Mouse (Mus musculus) cerebellum, adult 18-20 months (tissue): ENCODE measurements at regions not wholly inside any gene's neighbourhood (a gene's known extent, or its start where the extent isn't known, plus 50 kb on each side); places are given as distances from the start of the nearest gene placed in this dataset.
A peak's percentile ranks its signal among the peaks of the same experiment; 100 is the strongest.

Source experiments
- DNase-seq, 2 experiments: peaks; one replicate each; pipeline ENCODE4 v3.0.0; 2021

DNA sequence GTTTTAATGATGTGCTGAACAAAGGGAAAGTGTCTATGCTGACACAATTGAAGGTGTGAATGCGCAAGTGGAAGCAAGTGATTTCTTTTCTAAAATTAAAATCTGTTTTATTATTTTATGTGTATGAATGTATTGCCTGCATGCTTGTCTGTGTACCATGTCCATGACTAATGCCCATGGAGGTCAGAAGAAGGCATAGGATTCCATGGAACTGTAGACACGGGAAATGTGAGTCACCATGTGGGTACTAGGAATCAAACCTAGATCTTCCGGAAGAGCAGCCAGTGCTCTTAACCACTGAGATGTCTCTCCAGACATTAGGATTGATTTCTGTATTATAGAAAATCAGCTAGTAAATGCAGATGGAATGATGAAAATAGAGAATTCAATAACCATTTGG is 134.9 kb upstream of the Pgrmc2 start:
- no peak for DNase-seq

DNA sequence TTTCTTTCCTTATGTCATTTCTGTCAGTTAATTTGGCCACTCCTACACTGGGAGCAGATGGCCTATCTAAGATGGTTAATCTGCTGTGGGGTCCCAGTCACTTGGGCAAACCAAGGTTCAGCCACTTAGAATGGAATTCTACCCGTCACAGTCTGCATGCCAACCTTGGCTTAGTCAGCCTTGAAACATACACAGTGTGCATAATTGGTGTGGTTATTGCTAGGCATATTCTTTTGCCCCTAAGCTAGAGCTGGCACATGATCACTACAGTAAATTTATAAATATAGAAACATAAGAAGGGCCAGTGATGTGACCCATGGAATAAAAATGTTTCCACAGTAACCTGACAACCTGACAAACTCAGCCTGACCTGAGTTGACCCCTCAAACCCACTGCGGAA is 130.7 kb upstream of the Pgrmc2 start:
- no peak for DNase-seq

GRCm38 (mm10) chr3:41210333-41210732 is 127.5 kb upstream of the Pgrmc2 start:
- DNase-seq, result no peak

GRCm38 (mm10) chr3:41202895-41203294 is 120.0 kb upstream of the Pgrmc2 start:
- DNase-seq, result no peak

GRCm38 (mm10) chr3:41201782-41202181 is 118.9 kb upstream of the Pgrmc2 start:
- no peak for DNase-seq

DNA sequence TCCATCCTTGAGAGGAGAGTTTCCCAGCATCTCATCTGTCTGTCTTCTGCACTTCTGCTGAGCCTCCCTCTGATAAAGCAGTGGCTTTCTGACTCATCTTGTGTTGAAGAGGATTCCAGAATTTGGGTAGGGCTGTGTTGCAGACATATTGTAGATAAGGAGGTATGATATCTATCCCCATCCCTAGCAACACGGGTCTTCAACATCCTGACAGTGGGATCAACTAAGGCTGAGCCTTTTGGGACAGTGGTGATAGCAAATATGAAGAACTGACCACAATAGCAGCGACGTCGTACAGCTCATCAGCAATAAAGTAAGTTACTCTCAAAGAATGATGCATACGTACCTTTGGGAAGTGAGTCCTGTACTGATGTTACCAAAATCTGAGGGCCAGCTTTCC is 117.2 kb upstream of the Pgrmc2 start:
- no peak for DNase-seq

DNA sequence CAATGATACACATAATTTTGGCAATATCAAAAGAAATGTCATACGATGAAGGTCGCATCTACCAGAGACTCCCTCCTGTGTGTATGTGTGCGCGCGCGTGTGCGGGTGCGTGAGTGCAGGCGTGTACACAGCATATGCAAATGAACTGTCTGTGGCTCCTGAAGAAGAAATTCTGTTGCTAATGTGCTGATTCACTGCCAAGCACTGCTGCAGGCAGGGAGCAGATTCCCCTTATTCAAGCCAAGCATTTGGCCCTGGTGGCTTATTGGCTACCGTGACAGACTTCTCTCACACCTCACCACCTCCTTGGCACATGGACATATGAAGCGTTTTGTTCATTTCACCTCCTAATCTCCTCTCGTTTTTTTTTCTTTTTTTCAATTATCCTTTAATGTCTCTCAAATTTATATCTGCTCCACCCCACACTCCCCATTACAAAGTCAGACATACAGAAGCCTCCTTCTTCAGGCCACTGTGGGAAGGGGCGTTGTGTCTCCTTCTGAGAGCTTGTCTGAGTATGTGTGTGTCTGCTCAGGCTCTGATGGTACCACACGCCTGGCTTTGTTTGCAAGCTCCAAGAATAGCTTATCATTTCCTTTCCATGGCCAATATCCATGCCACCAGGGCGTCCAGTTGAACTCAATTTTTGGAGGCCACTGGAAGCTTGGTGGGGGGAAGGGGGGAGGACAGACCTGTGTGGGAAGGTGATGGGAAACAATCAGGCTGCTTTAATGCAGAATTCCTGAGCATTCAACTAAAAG is 115.5 kb upstream of the Pgrmc2 start:
- DNase-seq, result peak; percentile 69 to 83

- peak; percentile 98 to 99 for DNase-seq
Observed at GRCm38 (mm10) chr3:41195113-41195975, 112.5 kb upstream of the Pgrmc2 start.

DNA sequence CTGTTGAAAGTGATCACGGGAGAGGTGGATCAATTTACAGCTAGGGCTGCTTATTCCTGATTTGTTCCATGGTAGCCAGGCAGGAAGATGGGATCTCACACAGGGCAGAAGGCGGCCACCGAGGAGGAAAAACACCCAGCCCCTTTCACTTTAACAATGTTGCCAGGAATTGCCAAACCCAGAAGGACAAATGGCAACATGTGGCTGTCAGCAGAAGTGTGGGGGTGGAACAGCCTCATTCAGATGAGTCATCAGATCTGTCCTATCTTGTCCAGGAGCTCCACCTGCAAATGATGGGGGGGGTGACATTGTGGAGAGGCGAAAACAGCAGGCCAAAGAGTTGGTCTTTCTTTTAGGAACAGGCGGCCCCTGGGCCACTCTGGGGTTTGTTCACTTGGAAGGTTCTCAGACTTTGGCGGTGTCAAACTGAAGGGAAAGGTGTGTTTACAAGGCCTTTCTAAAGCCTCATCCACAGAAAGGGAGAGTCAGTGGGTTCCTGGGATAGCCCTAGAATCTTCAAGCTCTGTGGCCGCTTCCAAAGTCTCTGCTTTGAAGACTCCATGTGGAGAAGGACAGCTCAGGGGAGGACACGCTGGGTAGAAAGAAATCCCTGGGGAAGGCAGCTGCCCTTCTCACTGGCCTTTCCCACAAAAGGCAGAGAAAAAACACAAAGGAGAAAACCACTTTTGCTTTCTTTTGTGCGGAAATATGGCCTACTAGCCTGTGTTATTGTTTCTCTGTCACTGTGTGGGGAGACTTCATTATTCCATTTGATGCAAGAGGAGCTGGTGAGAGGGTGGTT is 111.7 kb upstream of the Pgrmc2 start:
- peak in 1 of 2 experiments; percentile 21 for DNase-seq

GRCm38 (mm10) chr3:41185305-41186097 is 102.7 kb upstream of the Pgrmc2 start:
- DNase-seq, result no peak

DNA sequence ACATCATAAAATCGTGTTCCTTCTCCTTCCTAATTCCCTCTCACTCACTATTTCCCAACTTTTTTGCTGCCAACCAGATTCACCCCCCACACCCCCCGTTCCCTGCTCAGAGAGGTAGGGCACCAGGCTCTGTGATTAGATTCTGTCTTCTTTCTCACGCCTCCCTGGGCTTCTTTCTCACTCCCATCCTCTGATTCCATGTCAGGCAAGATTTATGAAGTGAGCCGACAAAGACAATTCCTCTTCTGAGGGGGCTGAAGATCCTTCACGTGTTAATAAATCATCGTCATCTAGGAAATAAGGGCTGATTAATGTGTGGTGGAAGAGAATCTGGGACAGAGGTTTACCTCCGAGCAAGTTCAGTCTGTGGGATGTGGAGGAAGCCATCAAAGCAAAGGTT is 101.5 kb upstream of the Pgrmc2 start:
- DNase-seq, result no peak

DNA sequence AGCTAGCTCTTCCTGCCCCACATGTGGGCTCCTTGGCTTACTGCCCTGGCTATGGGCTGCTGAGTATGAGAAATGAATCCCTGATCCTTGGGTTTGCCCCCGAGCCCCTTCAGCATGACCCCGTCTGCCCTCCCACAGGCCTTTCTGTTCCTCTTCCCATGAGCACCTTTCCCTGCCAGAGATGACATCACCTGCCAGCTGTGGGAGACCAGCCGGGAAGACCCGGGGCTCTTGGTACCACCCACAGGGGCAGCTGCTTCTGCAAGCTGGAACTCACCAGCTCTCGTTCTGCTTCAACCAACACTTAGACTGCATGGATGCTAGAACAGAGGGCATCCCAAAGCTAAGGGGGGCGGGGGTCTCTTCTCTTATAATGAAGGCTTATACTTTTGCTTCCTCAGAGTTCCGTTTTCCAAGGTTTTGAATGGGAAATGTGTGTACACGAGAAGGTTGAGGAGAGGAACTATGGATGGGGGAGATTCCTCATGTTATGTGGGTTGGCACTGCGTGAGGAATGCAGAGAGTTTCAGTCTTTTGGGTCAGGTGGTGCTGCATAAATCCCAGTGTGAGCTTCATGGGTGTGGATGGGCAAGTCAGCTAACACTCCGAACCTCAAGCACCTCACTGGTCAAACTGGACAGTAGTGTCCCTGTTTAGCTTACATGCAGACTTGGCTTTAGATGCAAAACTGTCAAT is 100.2 kb upstream of the Pgrmc2 start:
- DNase-seq, result peak in 1 of 2 experiments; percentile 7

DNA sequence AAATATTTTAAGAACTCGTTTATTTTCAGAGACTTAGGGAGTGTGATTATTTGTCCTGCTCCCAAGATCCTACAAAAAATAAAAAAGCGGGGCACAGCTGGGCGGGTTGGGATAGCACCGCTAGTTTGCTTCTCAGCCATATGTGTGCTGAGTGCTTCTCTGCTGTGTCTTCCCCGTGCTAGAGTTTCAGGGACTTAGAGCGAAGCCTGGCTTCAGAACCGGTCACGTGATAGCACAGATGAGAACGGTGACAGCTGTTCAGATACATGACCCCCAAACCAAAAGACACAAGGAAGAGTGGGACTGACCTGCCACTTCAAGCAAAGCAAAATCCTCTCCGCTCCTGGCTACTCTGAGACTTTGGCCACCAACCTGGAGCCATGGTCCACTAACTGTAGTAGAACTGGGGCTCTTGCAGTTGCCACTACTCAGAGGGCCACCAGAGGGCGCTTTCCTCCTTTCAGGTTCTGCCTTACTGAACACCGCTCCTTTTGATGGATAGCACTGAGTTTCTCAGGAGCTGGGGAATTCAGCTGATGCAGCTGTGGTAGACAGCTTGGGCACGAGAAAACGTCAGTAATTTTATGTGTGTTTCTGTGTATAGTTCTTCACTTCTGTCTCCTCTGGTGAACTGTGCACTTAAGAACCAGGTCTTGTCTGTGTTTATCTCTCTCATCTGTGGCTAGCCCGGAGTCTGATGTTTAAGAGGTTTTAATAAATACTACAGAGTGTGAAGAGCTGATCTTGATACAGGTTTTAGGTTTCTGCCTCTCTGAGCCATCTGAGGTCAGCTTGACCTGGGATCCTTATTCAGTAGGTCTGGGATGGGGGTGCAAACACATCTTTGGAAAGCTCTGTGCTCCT is 99.4 kb upstream of the Pgrmc2 start:
- DNase-seq, result peak; percentile 88

DNA sequence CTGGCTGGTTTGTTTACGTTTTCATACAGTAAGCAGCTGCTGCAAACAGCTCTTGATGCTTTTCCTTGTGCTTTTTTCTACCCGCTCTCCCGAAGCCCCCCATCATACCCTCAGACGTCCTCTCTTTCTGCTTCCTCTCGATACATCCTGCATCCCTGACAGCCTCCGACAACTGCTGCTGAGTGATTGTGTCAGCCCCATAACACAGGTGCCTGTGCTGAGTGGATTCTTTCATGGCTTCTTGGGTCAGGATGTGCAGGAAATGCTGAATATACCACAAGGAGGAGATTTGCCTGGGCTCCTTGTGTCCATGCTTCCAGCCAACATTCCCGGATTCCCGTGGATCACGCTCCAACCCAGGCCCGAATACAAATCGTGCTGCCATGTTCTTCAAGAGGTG is 98.6 kb upstream of the Pgrmc2 start:
- DNase-seq, result no peak

DNA sequence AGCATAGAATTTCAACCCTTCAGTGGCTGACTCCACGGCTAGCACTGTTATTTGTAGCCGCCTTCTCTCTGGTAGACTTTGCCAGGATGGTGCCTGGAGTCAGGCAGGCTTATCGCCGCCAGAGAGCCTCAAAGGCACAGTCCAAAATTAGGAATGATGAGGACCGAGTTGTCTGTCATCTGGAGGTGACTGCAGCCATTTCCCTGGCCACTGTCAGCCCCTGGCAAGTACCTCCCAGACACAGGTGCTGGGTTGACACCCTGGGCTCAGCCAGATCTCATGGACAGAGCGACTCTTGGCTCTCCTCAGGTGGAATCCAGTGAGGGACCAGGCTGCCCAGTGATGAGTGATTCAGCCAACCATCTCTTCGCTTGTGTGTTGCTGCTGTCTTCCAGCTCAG is 98.1 kb upstream of the Pgrmc2 start:
- DNase-seq, result no peak

DNA sequence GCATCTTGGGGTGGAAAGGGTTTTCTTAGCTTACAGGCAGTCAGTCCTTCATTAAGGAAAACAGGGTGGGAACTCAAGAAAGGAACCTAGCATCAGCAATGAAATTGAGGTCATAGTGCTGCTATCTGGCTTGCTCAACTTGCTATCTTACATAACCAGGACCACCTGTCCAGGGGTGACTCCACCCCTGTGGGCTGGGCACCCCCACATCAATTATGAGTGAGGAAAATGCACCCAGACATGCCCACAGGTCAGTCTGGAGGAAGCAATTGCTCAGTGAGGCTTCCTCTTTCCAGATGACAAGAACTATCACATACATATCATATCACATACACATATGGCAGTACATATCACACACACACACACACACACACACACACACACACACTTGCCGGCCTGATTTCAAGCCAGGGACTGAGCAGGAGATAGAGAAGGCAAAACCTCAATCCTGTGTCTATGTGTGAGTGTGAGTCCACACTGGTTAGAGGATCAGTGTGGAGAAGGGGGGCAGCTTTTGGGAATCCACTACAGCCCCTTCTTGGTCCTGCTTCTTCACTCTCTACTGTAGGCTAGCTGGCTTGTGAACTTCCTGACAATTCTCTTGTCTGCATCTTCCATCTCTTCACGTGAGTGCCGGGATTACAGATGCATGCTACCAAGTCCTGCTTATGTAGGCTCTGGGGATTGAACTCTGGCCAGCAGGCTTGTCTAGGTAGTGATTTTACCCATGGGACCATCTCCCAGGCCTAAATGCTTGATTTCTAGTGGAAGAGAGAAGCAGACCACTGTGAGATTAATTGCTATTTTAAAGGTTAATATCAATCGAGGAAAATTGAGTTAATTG is 96.4 kb upstream of the Pgrmc2 start:
- DNase-seq, result no peak

GRCm38 (mm10) chr3:41177124-41177523 is 94.3 kb upstream of the Pgrmc2 start:
- DNase-seq, result no peak

- DNase-seq, result no peak
Observed at GRCm38 (mm10) chr3:41175356-41175755, 92.5 kb upstream of the Pgrmc2 start.

DNA sequence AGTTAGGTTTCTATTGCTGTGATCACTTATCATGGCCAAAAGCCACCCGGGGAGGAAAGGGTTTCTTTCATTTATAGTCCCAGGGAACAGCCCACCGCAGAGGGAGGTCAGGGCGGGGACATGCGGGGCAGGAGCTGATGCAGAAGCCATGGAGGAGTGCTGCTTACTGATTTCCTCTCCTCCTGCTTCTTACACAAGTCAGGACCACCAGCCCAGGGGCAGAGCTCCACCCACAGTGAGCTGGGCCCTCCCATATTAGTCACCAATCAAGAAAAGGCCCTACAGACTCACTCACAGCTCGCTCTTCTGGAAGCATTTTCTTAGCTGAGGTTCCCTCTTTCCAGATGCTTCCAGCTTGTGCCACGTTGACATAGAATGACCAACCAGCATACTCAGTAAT is 90.7 kb upstream of the Pgrmc2 start:
- no peak for DNase-seq
